Mouse (Mus musculus) kidney, postnatal 0 days (tissue): ENCODE measurements around the gene Lrrc34. TPM values are rescaled to one million over a fixed set of nuclear protein-coding genes. Genes with fewer than 3 reads are reported as not detected.

Experiments
- ATAC-seq: fragments of 200-750 bp; cut with Nextera tagmentation; replicated peaks from 2 replicates; pipeline ENCODE4 v1.8.0; 2017; ENCODE audit warnings: low read depth, moderate number of reproducible peaks, moderate TSS enrichment, moderate library complexity; ENCODE audit not compliant: low FRiP score
- DNase-seq: peaks from one replicate; pipeline ENCODE4 v3.0.0-alpha.2; 2016; ENCODE audit warnings: low spot score
- H3K27ac ChIP-seq: fragments of 300-500 bp; sonication (generic); 2 replicates; pipeline ENCODE4 v1.5.1; 2014; ENCODE audit warnings: mild to moderate bottlenecking
- H3K27me3 ChIP-seq: fragments of 300-500 bp; sonication (generic); 2 replicates; pipeline ENCODE4 v1.6.1; 2014; ENCODE audit warnings: low read length, mixed read lengths; ENCODE audit not compliant: insufficient read depth
- H3K36me3 ChIP-seq: fragments of 300-500 bp; sonication (generic); 2 replicates; pipeline ENCODE4 v1.6.1; 2014; ENCODE audit warnings: low read length, mixed read lengths; ENCODE audit not compliant: insufficient read depth
- H3K4me1 ChIP-seq: fragments of 300-500 bp; sonication (generic); replicated peaks from 2 replicates; pipeline ENCODE4 v1.6.1; 2014; ENCODE audit warnings: antibody characterized with exemption, low read length, mixed read lengths; ENCODE audit not compliant: insufficient read depth
- H3K4me2 ChIP-seq: fragments of 300-500 bp; sonication (generic); 2 replicates; pipeline ENCODE4 v1.6.1; 2014; ENCODE audit warnings: mild to moderate bottlenecking, low read length, moderate library complexity, mixed read lengths
- H3K4me3 ChIP-seq: fragments of 300-500 bp; sonication (generic); replicated peaks from 2 replicates; pipeline ENCODE4 v1.5.1; 2014; ENCODE audit warnings: low read depth, low read length
- H3K9ac ChIP-seq: fragments of 300-500 bp; sonication (generic); 2 replicates; pipeline ENCODE4 v1.6.1; 2014; ENCODE audit warnings: low read depth, low read length
- H3K9me3 ChIP-seq: fragments of 300-500 bp; sonication (generic); replicated peaks from 2 replicates; pipeline ENCODE4 v1.6.1; 2016; ENCODE audit warnings: low read length, inconsistent platforms, mixed read lengths
- CTCF ChIP-seq: IDR thresholded peaks from 2 replicates; pipeline ENCODE4 v1.5.1; 2016; ENCODE audit warnings: antibody characterized with exemption, low read depth, mild to moderate bottlenecking, moderate library complexity
- WGBS: fragments of 180-500 bp; shearing (Covaris S2); extraction: QIAGEN DNeasy Blood & Tissue Kit; methylation state at CpG from one replicate; pipeline ENCODE4 v1.1.7; 2014; 5-methylcytosine and 5-hydroxymethylcytosine counted together
- polyA plus RNA-seq: library from polyadenylated mRNA; unstranded; fragments of >200 nt; fragmentation: Nextera tagmentation; extraction: Ambion mirVana; gene quantifications from 2 replicates; pipeline ENCODE4 v1.2.1, GENCODE M21; 2015

Gene Lrrc34
- polyA plus RNA-seq, 1 experiment from 2014 or later: 2.8 TPM

- no peaks in the 10 kb centered on the region for H3K9me3 ChIP-seq
- ATAC-seq: peak; percentile 2; the same call in 1 of the 2 replicates
- no peaks in the 10 kb centered on the region; the same call in 1 of the 2 replicates for H3K4me1 ChIP-seq
- H3K4me3 ChIP-seq: peak overlapping the region; percentile 68
- under 1% methylated on average over 62 of the region's 62 CpGs for WGBS
- peak overlapping the region; percentile 20; the same call in 1 of the 2 replicates for H3K27ac ChIP-seq
- H3K36me3 ChIP-seq: no peaks in the 10 kb centered on the region
- peak; percentile 31 for DNase-seq
- H3K4me2 ChIP-seq: peak overlapping the region; percentile 92
- H3K27me3 ChIP-seq: no peaks in the 10 kb centered on the region
- peak overlapping the region; percentile 66 for H3K9ac ChIP-seq
- TF ChIP-seq CTCF: no peak
Observed at GRCm38 (mm10) chr3:30595111-30595832, 52.4 kb downstream of the Lrrc34 start.

GRCm38 (mm10) chr3:30593719-30594485 lies 53.8 kb downstream of the Lrrc34 start:
- H3K27me3 ChIP-seq: no peaks in the 10 kb centered on the region
- H3K4me3 ChIP-seq: no peak overlapping the region
- H3K27ac ChIP-seq: no peak overlapping the region
- DNase-seq (peak; percentile 36), ATAC-seq (no peak)
- no peaks in the 10 kb centered on the region for H3K36me3 ChIP-seq
- TF ChIP-seq CTCF: peak; percentile 28; the same call in 1 of the 2 replicates
- H3K9ac ChIP-seq: no peak overlapping the region
- no peak overlapping the region for H3K4me2 ChIP-seq
- WGBS: 82% methylated on average over 4 of the region's 4 CpGs
- no peaks in the 10 kb centered on the region for H3K9me3 ChIP-seq
- no peaks in the 10 kb centered on the region for H3K4me1 ChIP-seq

- Histone ChIP-seq H3K36me3 (no peaks in the 10 kb centered on the region), H3K27me3 (no peaks in the 10 kb centered on the region), H3K4me2 (no peak overlapping the region), H3K9ac (no peak overlapping the region), H3K9me3 (no peaks in the 10 kb centered on the region), H3K27ac (no peak overlapping the region), H3K4me3 (no peak overlapping the region), H3K4me1 (no peaks in the 10 kb centered on the region)
- peak; percentile 86 for TF ChIP-seq CTCF
- WGBS: 3% methylated on average over 2 of the region's 2 CpGs
- DNase-seq (peak; percentile 95), ATAC-seq (peak; percentile 78)
Observed at GRCm38 (mm10) chr3:30592418-30592853, 55.2 kb downstream of the Lrrc34 start.

GRCm38 (mm10) chr3:30588865-30589264 lies 58.8 kb downstream of the Lrrc34 start:
- ATAC-seq (no peak), DNase-seq (no peak)
- Histone ChIP-seq H3K9me3 (no peaks in the 10 kb centered on the region), H3K27me3 (no peaks in the 10 kb centered on the region), H3K4me3 (no peak overlapping the region), H3K4me1 (no peaks in the 10 kb centered on the region), H3K9ac (no peak overlapping the region), H3K36me3 (no peaks in the 10 kb centered on the region), H3K4me2 (no peak overlapping the region), H3K27ac (no peak overlapping the region)
- 81% methylated on average over 6 of the region's 6 CpGs for WGBS
- no peak for TF ChIP-seq CTCF

Other genes with a start within 250 kb of the Lrrc34 start
- gene Mecom, start 99.9 kb downstream of the Lrrc34 start, polyA plus RNA-seq: 54.7 and 58.1 TPM in 2 replicates
- gene Actrt3, start 47.9 kb downstream of the Lrrc34 start, polyA plus RNA-seq: not detected in 2 replicates
- gene Mynn, start 45.8 kb downstream of the Lrrc34 start, polyA plus RNA-seq: 28.7 and 30.8 TPM in 2 replicates
- gene Lrriq4, start 3.4 kb downstream of the Lrrc34 start, polyA plus RNA-seq: 0.46 and 0.54 TPM in 2 replicates
- 0.78 and 1.0 TPM in 2 replicates for gene Lrrc31, start 52.0 kb upstream of the Lrrc34 start, polyA plus RNA-seq
- not detected in 2 replicates for gene Samd7, start 98.4 kb upstream of the Lrrc34 start, polyA plus RNA-seq
- 178 and 188 TPM in 2 replicates for gene Sec62, start 145.0 kb upstream of the Lrrc34 start, polyA plus RNA-seq
- 23.8 and 24.2 TPM in 2 replicates for gene Gpr160, start 208.1 kb upstream of the Lrrc34 start, polyA plus RNA-seq